Mouse (Mus musculus) C2C12 (cell line): ENCODE data around the gene Nck2. TPM values are rescaled to one million over a fixed set of nuclear protein-coding genes. Genes with fewer than 3 reads are reported as not detected.

Experiments used
- H3K27me3 ChIP-seq: one replicate; pipeline ENCODE4 v1.6.1; 2011; ENCODE audit not compliant: control insufficient read depth, insufficient read depth, insufficient read length
- H3K36me3 ChIP-seq: one replicate; pipeline ENCODE4 v1.6.1; 2011; ENCODE audit not compliant: control insufficient read depth, insufficient read depth
- H3K4me3 ChIP-seq: one replicate; pipeline ENCODE4 v1.5.1; 2011; ENCODE audit warnings: mild to moderate bottlenecking, control low read depth; ENCODE audit not compliant: poor library complexity, insufficient read depth, severe bottlenecking
- H3K79me2 ChIP-seq: one replicate; pipeline ENCODE4 v1.6.1; 2011; ENCODE audit not compliant: control insufficient read depth, insufficient read depth
- H3K79me3 ChIP-seq: one replicate; pipeline ENCODE4 v1.6.1; 2011; ENCODE audit warnings: low read depth, control low read depth
- H3ac ChIP-seq: one replicate; pipeline ENCODE3; 2011; ENCODE audit warnings: low read depth; ENCODE audit not compliant: control insufficient read depth, insufficient read length
- CEBPB ChIP-seq: IDR thresholded peaks from one replicate; pipeline ENCODE4 v1.6.1; 2011; ENCODE audit warnings: low read depth, mild to moderate bottlenecking, control low read depth, moderate library complexity
- CTCF ChIP-seq: IDR thresholded peaks from one replicate; pipeline ENCODE4 v1.5.1; 2011; ENCODE audit not compliant: control insufficient read depth, insufficient read depth, insufficient read length
- FOSL1 ChIP-seq: IDR thresholded peaks from one replicate; pipeline ENCODE4 v1.8.0; 2011; ENCODE audit warnings: mild to moderate bottlenecking, low read length; ENCODE audit not compliant: poor library complexity, insufficient read depth, severe bottlenecking
- MAX ChIP-seq: IDR thresholded peaks from one replicate; pipeline ENCODE4 v1.6.1; 2011; ENCODE audit warnings: mild to moderate bottlenecking, control low read depth
- MYOD1 ChIP-seq: IDR thresholded peaks from one replicate; pipeline ENCODE4 v1.6.1; 2011; ENCODE audit warnings: low read depth; ENCODE audit not compliant: control insufficient read depth, insufficient read length
- MYOG ChIP-seq: IDR thresholded peaks from one replicate; pipeline ENCODE4 v1.6.1; 2011; ENCODE audit not compliant: control insufficient read depth, insufficient read length; ENCODE audit errors: extremely low read depth
- USF1 ChIP-seq: IDR thresholded peaks from one replicate; pipeline ENCODE4 v1.6.1; 2011; ENCODE audit warnings: low read depth, mild to moderate bottlenecking, control low read depth, moderate library complexity
- polyA plus RNA-seq: library from polyadenylated mRNA; unstranded; fragments of >200 nt; fragmentation: generic; extraction: Trizol; gene quantifications from one replicate; pipeline ENCODE4 v1.2.1, GENCODE M21; 2012; ENCODE audit warnings: missing spikeins

Gene Nck2
- polyA plus RNA-seq, 1 experiment: 18.0 TPM

DNA sequence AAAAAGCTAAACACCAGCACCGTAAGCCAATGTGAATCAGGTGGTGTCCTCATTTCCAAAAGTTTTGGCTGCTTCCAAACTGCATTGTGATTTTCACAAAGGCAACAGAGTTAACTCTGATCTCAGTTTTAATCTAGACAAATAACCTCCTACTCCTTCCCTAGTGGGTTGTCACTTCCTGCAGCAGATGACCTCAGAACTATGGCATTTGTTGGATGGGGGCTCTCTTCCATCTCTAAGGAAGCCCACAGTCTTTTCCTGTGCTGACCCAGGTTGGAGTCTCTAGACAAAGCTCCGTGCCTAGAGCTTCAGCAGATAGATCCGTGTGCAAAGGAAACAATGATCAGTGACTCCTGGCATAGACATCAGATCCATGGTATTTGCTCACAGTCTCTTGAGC, 31.1 kb upstream of the Nck2 start:
- H3K36me3 ChIP-seq: no peaks in the 10 kb centered on the region
- H3K79me2 ChIP-seq: no peaks in the 10 kb centered on the region
- TF ChIP-seq CTCF (no peak), FOSL1 (no peak), MYOG (no peak), CEBPB (no peak), MYOD1 (no peak), USF1 (no peak)
- H3K79me3 ChIP-seq: no peaks in the 10 kb centered on the region
- H3K27me3 ChIP-seq: no peaks in the 10 kb centered on the region
- no peak overlapping the region for H3K4me3 ChIP-seq
- H3ac ChIP-seq: no peak overlapping the region

GRCm38 (mm10) chr1:43413749-43414148, 30.6 kb upstream of the Nck2 start:
- TF ChIP-seq USF1: no peak
- no peak for TF ChIP-seq MAX
- no peak for TF ChIP-seq MYOD1
- no peak for TF ChIP-seq CTCF
- TF ChIP-seq CEBPB: no peak
- no peak for TF ChIP-seq FOSL1
- TF ChIP-seq MYOG: no peak
- Histone ChIP-seq H3K79me3 (no peaks in the 10 kb centered on the region), H3K27me3 (no peaks in the 10 kb centered on the region), H3K79me2 (no peaks in the 10 kb centered on the region), H3K4me3 (no peak overlapping the region), H3ac (no peak overlapping the region), H3K36me3 (no peaks in the 10 kb centered on the region)

DNA sequence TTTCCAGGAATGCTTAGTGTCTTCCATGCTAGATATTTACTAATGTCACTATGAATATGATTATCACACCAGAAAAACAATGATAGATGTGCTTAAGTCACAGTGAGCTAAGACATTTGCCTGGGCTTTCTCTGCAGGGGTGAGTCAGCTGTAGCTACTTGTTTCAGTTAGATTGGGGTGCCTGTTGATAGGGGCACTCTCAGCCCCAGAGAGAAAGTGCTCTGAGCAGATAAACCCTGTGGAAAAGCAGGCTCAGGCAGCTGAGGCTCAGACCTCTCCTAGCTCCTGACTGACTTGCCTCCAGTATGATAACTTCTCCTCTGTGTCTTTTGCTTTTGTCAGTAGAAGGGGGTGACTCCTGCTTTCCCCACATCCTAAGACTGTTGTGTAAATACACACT, 30.2 kb upstream of the Nck2 start:
- no peak for TF ChIP-seq FOSL1
- Histone ChIP-seq H3K79me2 (no peaks in the 10 kb centered on the region), H3K36me3 (no peaks in the 10 kb centered on the region), H3K4me3 (no peak overlapping the region), H3ac (no peak overlapping the region), H3K79me3 (no peaks in the 10 kb centered on the region), H3K27me3 (no peaks in the 10 kb centered on the region)

DNA sequence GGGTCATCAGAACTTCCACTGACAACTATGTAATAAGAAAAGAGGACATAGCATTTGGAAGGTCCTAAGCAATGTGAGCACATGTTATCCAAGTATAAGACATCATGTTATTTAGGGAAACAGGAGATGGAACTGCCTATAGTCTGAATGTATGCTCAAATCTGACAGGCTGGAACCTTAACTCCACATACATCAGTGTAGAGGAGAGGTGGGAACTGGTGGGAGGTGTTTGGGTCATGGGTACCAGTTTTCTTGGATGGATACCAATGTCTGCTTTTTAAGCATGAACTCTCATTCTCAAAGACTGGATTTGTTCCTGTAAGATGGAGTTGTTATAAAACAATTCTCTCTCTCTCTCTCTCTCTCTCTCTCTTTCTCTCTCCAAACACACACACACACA, 29.4 kb upstream of the Nck2 start:
- no peak for TF ChIP-seq CTCF
- no peak for TF ChIP-seq CEBPB
- TF ChIP-seq MYOD1: no peak
- TF ChIP-seq MAX: no peak
- no peak for TF ChIP-seq MYOG
- TF ChIP-seq FOSL1: no peak
- TF ChIP-seq USF1: no peak
- H3K79me3 ChIP-seq: no peaks in the 10 kb centered on the region
- no peaks in the 10 kb centered on the region for H3K36me3 ChIP-seq
- H3K79me2 ChIP-seq: no peaks in the 10 kb centered on the region
- H3ac ChIP-seq: no peak overlapping the region
- H3K4me3 ChIP-seq: no peak overlapping the region
- no peaks in the 10 kb centered on the region for H3K27me3 ChIP-seq

GRCm38 (mm10) chr1:43422969-43423748, 21.2 kb upstream of the Nck2 start:
- H3K36me3 ChIP-seq: no peaks in the 10 kb centered on the region
- TF ChIP-seq CTCF (no peak), CEBPB (no peak), FOSL1 (no peak)
- H3K27me3 ChIP-seq: no peaks in the 10 kb centered on the region
- H3K79me2 ChIP-seq: no peaks in the 10 kb centered on the region
- H3ac ChIP-seq: no peak overlapping the region
- H3K4me3 ChIP-seq: no peak overlapping the region
- no peaks in the 10 kb centered on the region for H3K79me3 ChIP-seq

GRCm38 (mm10) chr1:43426526-43426925, 17.9 kb upstream of the Nck2 start:
- Histone ChIP-seq H3K79me2 (no peaks in the 10 kb centered on the region), H3K4me3 (no peak overlapping the region), H3K36me3 (no peaks in the 10 kb centered on the region), H3K79me3 (no peaks in the 10 kb centered on the region), H3K27me3 (no peaks in the 10 kb centered on the region), H3ac (no peak overlapping the region)
- TF ChIP-seq FOSL1 (no peak), USF1 (no peak), MYOG (no peak), CEBPB (no peak), MYOD1 (no peak), CTCF (no peak), MAX (no peak)
